Mouse (Mus musculus) hindbrain, embryonic 14.5 days (tissue): ENCODE measurements around the gene Odf3. TPM values are rescaled to one million over a fixed set of nuclear protein-coding genes. Genes with fewer than 3 reads are reported as not detected.

Experiments
- ATAC-seq: fragments of 200-750 bp; cut with Nextera tagmentation; 2 replicates; pipeline ENCODE4 v1.8.0; 2017; ENCODE audit warnings: moderate number of reproducible peaks, mild to moderate bottlenecking, moderate TSS enrichment, moderate library complexity; ENCODE audit not compliant: low FRiP score
- DNase-seq: peaks from one replicate; pipeline ENCODE4 v3.0.0-alpha.2; 2015; ENCODE audit warnings: low spot score
- H3K27ac ChIP-seq: fragments of 300-500 bp; sonication (generic); 2 replicates; pipeline ENCODE4 v1.5.1; 2014; ENCODE audit warnings: mild to moderate bottlenecking, moderate library complexity
- H3K27me3 ChIP-seq: fragments of 300-500 bp; sonication (generic); 2 replicates; pipeline ENCODE4 v1.6.1; 2014; ENCODE audit warnings: mild to moderate bottlenecking, low read length, mixed read lengths; ENCODE audit not compliant: control insufficient read depth, insufficient read depth
- H3K36me3 ChIP-seq: fragments of 300-500 bp; sonication (generic); replicated peaks from 2 replicates; pipeline ENCODE4 v1.6.1; 2014; ENCODE audit not compliant: control insufficient read depth, insufficient read depth
- H3K4me1 ChIP-seq: fragments of 300-500 bp; sonication (generic); replicated peaks from 2 replicates; pipeline ENCODE4 v1.6.1; 2014; ENCODE audit warnings: antibody characterized with exemption, low read length, mixed read lengths; ENCODE audit not compliant: control insufficient read depth, insufficient read depth
- H3K4me2 ChIP-seq: fragments of 300-500 bp; sonication (generic); replicated peaks from 2 replicates; pipeline ENCODE4 v1.6.1; 2014; ENCODE audit warnings: mild to moderate bottlenecking, moderate library complexity
- H3K4me3 ChIP-seq: fragments of 300-500 bp; sonication (generic); replicated peaks from 2 replicates; pipeline ENCODE4 v1.5.1; 2014; ENCODE audit warnings: mild to moderate bottlenecking, low read length
- H3K9ac ChIP-seq: fragments of 300-500 bp; sonication (generic); 2 replicates; pipeline ENCODE4 v1.6.1; 2014
- H3K9me3 ChIP-seq: fragments of 300-500 bp; sonication (generic); 2 replicates; pipeline ENCODE4 v1.6.1; 2016; ENCODE audit warnings: low read length; ENCODE audit not compliant: control insufficient read depth
- WGBS: fragments of 180-500 bp; shearing (Covaris S2); extraction: QIAGEN DNeasy Blood & Tissue Kit; methylation state at CpG from one replicate; pipeline ENCODE4 v1.1.7; 2014; 5-methylcytosine and 5-hydroxymethylcytosine counted together
- polyA plus RNA-seq: library from polyadenylated mRNA; unstranded; fragments of >200 nt; fragmentation: Nextera tagmentation; extraction: Ambion mirVana; gene quantifications from 2 replicates; pipeline ENCODE4 v1.2.1, GENCODE M21; 2014

Gene Odf3
- polyA plus RNA-seq, 1 experiment from 2014 or later = not detected

- ATAC-seq = no peak
These were observed 46.4 kb downstream of the Odf3 start for GRCm38 (mm10) chr7:140894031-140894430.

GRCm38 (mm10) chr7:140894611-140895010 lies 47.0 kb downstream of the Odf3 start:
- no peaks in the 10 kb centered on the region for H3K9me3 ChIP-seq
- H3K27ac ChIP-seq = no peak overlapping the region
- H3K4me2 ChIP-seq = no peak overlapping the region
- H3K9ac ChIP-seq = no peak overlapping the region
- H3K27me3 ChIP-seq = no peaks in the 10 kb centered on the region
- WGBS = 95% methylated on average over 3 of the region's 3 CpGs
- no peak overlapping the region for H3K4me3 ChIP-seq
- no peaks in the 10 kb centered on the region for H3K4me1 ChIP-seq
- ATAC-seq (no peak), DNase-seq (no peak)
- H3K36me3 ChIP-seq = peaks cover 87% of the 10 kb centered on the region

More at GRCm38 (mm10) chr7:140894031-140894430, 46.4 kb downstream of the Odf3 start:
- Histone ChIP-seq H3K9me3 (no peaks in the 10 kb centered on the region), H3K4me3 (no peak overlapping the region), H3K4me2 (no peak overlapping the region), H3K36me3 (peaks cover 87% of the 10 kb centered on the region), H3K4me1 (no peaks in the 10 kb centered on the region), H3K27ac (no peak overlapping the region), H3K27me3 (no peaks in the 10 kb centered on the region), H3K9ac (no peak overlapping the region)
- no peak for DNase-seq
- 92% methylated on average over 7 of the region's 7 CpGs for WGBS

DNA sequence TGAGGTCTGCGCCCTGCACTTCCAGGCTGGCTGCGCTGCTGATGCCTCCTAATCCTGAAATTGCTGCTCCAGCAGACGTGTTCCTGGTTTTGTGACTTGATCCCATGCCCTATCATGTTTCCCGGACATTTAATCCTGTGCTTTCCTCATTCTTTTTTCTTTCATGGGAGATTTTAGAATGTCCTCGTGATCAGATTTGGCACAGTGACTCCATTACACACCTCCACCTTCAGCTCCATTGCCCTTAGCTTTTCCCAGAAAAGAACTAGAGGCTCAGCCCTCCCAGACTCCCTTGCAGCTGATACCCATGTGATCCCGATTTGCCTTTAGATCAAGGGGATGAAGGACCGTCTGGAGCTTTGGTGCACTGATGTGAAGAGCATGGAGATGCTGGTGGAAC lies 50.3 kb downstream of the Odf3 start:
- Histone ChIP-seq H3K9ac (no peak overlapping the region), H3K4me1 (no peaks in the 10 kb centered on the region), H3K9me3 (no peaks in the 10 kb centered on the region), H3K4me3 (no peak overlapping the region), H3K36me3 (peaks cover 66% of the 10 kb centered on the region), H3K27ac (no peak overlapping the region), H3K27me3 (no peaks in the 10 kb centered on the region), H3K4me2 (no peak overlapping the region)
- ATAC-seq (no peak), DNase-seq (no peak)
- 93% methylated on average over 7 of the region's 7 CpGs for WGBS

GRCm38 (mm10) chr7:140899121-140899520 lies 51.5 kb downstream of the Odf3 start:
- ATAC-seq (no peak), DNase-seq (no peak)
- H3K36me3 ChIP-seq = peaks cover 54% of the 10 kb centered on the region
- no peaks in the 10 kb centered on the region for H3K9me3 ChIP-seq
- H3K27ac ChIP-seq = no peak overlapping the region
- no peak overlapping the region for H3K4me3 ChIP-seq
- WGBS = 74% methylated on average over 3 of the region's 3 CpGs
- no peaks in the 10 kb centered on the region for H3K27me3 ChIP-seq
- H3K9ac ChIP-seq = no peak overlapping the region
- no peaks in the 10 kb centered on the region for H3K4me1 ChIP-seq
- no peak overlapping the region for H3K4me2 ChIP-seq

- no peak within 1 kb of the TSS for H3K27ac ChIP-seq
- H3K4me1 ChIP-seq = no peaks in the 10 kb centered on the region
- H3K4me2 ChIP-seq = no peak within 1 kb of the TSS
- ATAC-seq (no peak), DNase-seq (no peak)
- H3K9me3 ChIP-seq = no peaks in the 10 kb centered on the region
- peaks cover 43% of the 10 kb centered on the region for H3K36me3 ChIP-seq
- H3K4me3 ChIP-seq = no peak within 1 kb of the TSS
- 81% methylated on average over 10 of the region's 10 CpGs for WGBS
- no peaks in the 10 kb centered on the region for H3K27me3 ChIP-seq
- no peak within 1 kb of the TSS for H3K9ac ChIP-seq
These were observed 52.6 kb downstream of the Odf3 start, which contains the start of gene Cox8b for GRCm38 (mm10) chr7:140900220-140900619. Gene Cox8b, minus strand, starts transcription at chr7:140900446.

Other genes starting within 250 kb of the Odf3 start
- 0.03 TPM in 1 of 2 replicates, not detected in the other for gene Olfr46, start 246.5 kb upstream of the Odf3 start, polyA plus RNA-seq
- gene Olfr61, start 218.8 kb upstream of the Odf3 start, polyA plus RNA-seq = not detected in 2 replicates
- gene Olfr53, start 201.4 kb upstream of the Odf3 start, polyA plus RNA-seq = not detected in 2 replicates
- gene Olfr539, start 187.9 kb upstream of the Odf3 start, polyA plus RNA-seq = 0.03 TPM in 1 of 2 replicates, not detected in the other
- gene Olfr45, start 165.9 kb upstream of the Odf3 start, polyA plus RNA-seq = not detected in 2 replicates
- not detected in 2 replicates for gene Olfr541, start 150.5 kb upstream of the Odf3 start, polyA plus RNA-seq
- gene Cyp2e1, start 84.1 kb upstream of the Odf3 start, polyA plus RNA-seq = not detected in 2 replicates
- gene Syce1, start 60.0 kb upstream of the Odf3 start, polyA plus RNA-seq = 0.47 and 0.62 TPM in 2 replicates
- gene Zfp941, start 25.6 kb upstream of the Odf3 start, polyA plus RNA-seq = 33.7 and 33.9 TPM in 2 replicates
- 0.31 TPM in 1 of 2 replicates, not detected in the other for gene Urah, start 12.8 kb upstream of the Odf3 start, polyA plus RNA-seq
- not detected in 2 replicates for gene Scgb1c1, start 2.3 kb upstream of the Odf3 start, polyA plus RNA-seq
- gene Gm45785, start 8.5 kb downstream of the Odf3 start, polyA plus RNA-seq = 0.35 TPM in 1 of 2 replicates, not detected in the other
- 92.8 and 96.6 TPM in 2 replicates for gene Ric8a, start 9.2 kb downstream of the Odf3 start, polyA plus RNA-seq
- gene Bet1l, start 9.8 kb downstream of the Odf3 start, polyA plus RNA-seq = 40.1 and 50.5 TPM in 2 replicates
- gene Psmd13, start 34.2 kb downstream of the Odf3 start, polyA plus RNA-seq = 177 and 185 TPM in 2 replicates
- gene Sirt3, start 34.5 kb downstream of the Odf3 start, polyA plus RNA-seq = 44.4 and 47.5 TPM in 2 replicates
- gene Cox8b, start 52.6 kb downstream of the Odf3 start, polyA plus RNA-seq = not detected in 2 replicates
- gene Nlrp6, start 73.1 kb downstream of the Odf3 start, polyA plus RNA-seq = 0.60 and 1.4 TPM in 2 replicates
- 8.2 and 9.2 TPM in 2 replicates for gene Pgghg, start 93.6 kb downstream of the Odf3 start, polyA plus RNA-seq
- 0.55 TPM in 1 of 2 replicates, not detected in the other for gene Ifitm5, start 102.5 kb downstream of the Odf3 start, polyA plus RNA-seq
- gene Gm45717, start 108.1 kb downstream of the Odf3 start, polyA plus RNA-seq = not detected in 2 replicates
- 201 and 234 TPM in 2 replicates for gene Ifitm2, start 108.2 kb downstream of the Odf3 start, polyA plus RNA-seq
- gene Ifitm1, start 119.4 kb downstream of the Odf3 start, polyA plus RNA-seq = 16.8 and 21.9 TPM in 2 replicates
- gene Ifitm3, start 163.0 kb downstream of the Odf3 start, polyA plus RNA-seq = 28.3 and 45.1 TPM in 2 replicates
- 0.95 and 1.1 TPM in 2 replicates for gene Ifitm6, start 170.1 kb downstream of the Odf3 start, polyA plus RNA-seq
- gene Gm17387, start 181.3 kb downstream of the Odf3 start, polyA plus RNA-seq = not detected in 2 replicates
- gene B4galnt4, start 213.3 kb downstream of the Odf3 start, polyA plus RNA-seq = 38.4 and 41.5 TPM in 2 replicates
- not detected in 2 replicates for gene Pkp3, start 230.4 kb downstream of the Odf3 start, polyA plus RNA-seq